In the genomic region with DNA sequence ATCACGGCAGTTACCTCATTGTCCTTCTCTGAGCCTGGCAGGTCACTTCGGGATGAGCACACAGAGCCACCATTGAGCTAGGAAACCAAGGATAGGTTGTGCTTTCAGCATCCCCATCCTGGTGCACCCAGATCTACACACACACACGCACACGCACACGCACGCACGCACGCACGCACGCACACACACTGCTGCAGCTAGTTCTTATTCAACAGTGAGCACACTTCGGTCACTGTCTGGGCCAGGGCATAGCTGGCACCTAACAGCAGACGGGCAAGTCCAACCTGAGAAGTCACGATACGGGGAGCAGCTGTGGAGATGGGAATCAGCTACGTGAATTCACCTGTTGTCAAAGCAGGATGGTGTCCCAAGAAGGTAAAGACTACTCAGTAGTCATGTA, we compare ENCODE assay signal across 17 mouse cellular contexts. TPM values are rescaled to one million over a fixed set of nuclear protein-coding genes. Genes with fewer than 3 reads are reported as not detected.
DNase-seq lines count a peak whose midpoint lies in the region; ATAC-seq and TF ChIP-seq lines count a peak whose summit lies in the region.
"Had no signal": no experiment of that assay in that cellular context is flagged by ENCODE, and none has a peak within 500 bp of the region (broad histone marks: within the 10 kb centered on the region; RNA-seq: fewer than 3 reads in every experiment).

No protein-coding gene starts in this region.

- H3K4me3 ChIP-seq in intestine, embryonic 14.5 days (ENCODE audit: low read depth, low read length), result no peak overlapping the region
- no peak overlapping the region for H3K4me3 ChIP-seq in intestine, postnatal 0 days (ENCODE audit: low read depth, low read length)
- H3K4me3 ChIP-seq in embryonic facial prominence, embryonic 14.5 days (ENCODE audit: low read depth, low read length), result no peak overlapping the region
- H3K4me3 ChIP-seq in limb, embryonic 15.5 days, result no peak overlapping the region
- H3K4me3 ChIP-seq: midbrain, embryonic 13.5 days; myocyte had no signal

- WGBS in intestine, embryonic 14.5 days, result 95% methylated on average over 15 of the region's 15 CpGs
- WGBS in intestine, postnatal 0 days, result 94% methylated on average over 15 of the region's 15 CpGs
- WGBS in embryonic facial prominence, embryonic 14.5 days, result 95% methylated on average over 15 of the region's 15 CpGs
- WGBS in limb, embryonic 15.5 days, result 92% methylated on average over 15 of the region's 15 CpGs

- peak overlapping the region; percentile 92 for H3K27ac ChIP-seq in intestine, embryonic 14.5 days (ENCODE audit: low read depth)
- no peak overlapping the region for H3K27ac ChIP-seq in intestine, postnatal 0 days (ENCODE audit: low read depth, low read length)
- peak overlapping the region; percentile 93 for H3K27ac ChIP-seq in embryonic facial prominence, embryonic 14.5 days (replicated peaks; ENCODE audit: low read depth, low read length)
- peak overlapping the region; percentile 93 for H3K27ac ChIP-seq in limb, embryonic 15.5 days
- H3K27ac ChIP-seq: hindbrain, postnatal 0 days; midbrain, embryonic 13.5 days had no signal

- no peak overlapping the region for H3K9ac ChIP-seq in intestine, embryonic 14.5 days (ENCODE audit: low read length)
- H3K9ac ChIP-seq in intestine, postnatal 0 days (ENCODE audit: low read depth, low read length), result no peak overlapping the region
- no peak overlapping the region for H3K9ac ChIP-seq in embryonic facial prominence, embryonic 14.5 days (ENCODE audit: low read depth, low read length)
- no peak overlapping the region for H3K9ac ChIP-seq in limb, embryonic 15.5 days
- H3K9ac ChIP-seq: liver, postnatal 0 days; midbrain, embryonic 13.5 days had no signal

- no peaks in the 10 kb centered on the region for H3K27me3 ChIP-seq in intestine, embryonic 14.5 days (replicated peaks; ENCODE audit: control insufficient read depth, insufficient read depth, low read length)
- no peaks in the 10 kb centered on the region for H3K27me3 ChIP-seq in intestine, postnatal 0 days (replicated peaks; ENCODE audit: control insufficient read depth, insufficient read depth, low read length)
- no peaks in the 10 kb centered on the region for H3K27me3 ChIP-seq in embryonic facial prominence, embryonic 14.5 days (replicated peaks; ENCODE audit: control insufficient read depth, insufficient read depth, low read length)
- H3K27me3 ChIP-seq in limb, embryonic 15.5 days, result no peaks in the 10 kb centered on the region
- H3K27me3 ChIP-seq: midbrain, embryonic 13.5 days had no signal

- ATAC-seq in intestine, embryonic 14.5 days (replicated peaks; ENCODE audit: low FRiP score, low TSS enrichment, low read depth), result no peak
- ATAC-seq in intestine, postnatal 0 days, result no peak
- ATAC-seq in embryonic facial prominence, embryonic 14.5 days (ENCODE audit: low read depth), result no peak
- ATAC-seq in limb, embryonic 15.5 days (ENCODE audit: insufficient number of reproducible peaks, low FRiP score, low TSS enrichment, low read depth), result no peak
- ATAC-seq: hindbrain, postnatal 0 days; liver, postnatal 0 days; midbrain, embryonic 13.5 days had no signal

- no peak for TF ChIP-seq CTCF in intestine, postnatal 0 days (IDR thresholded peaks at IDR 0.05; ENCODE audit: low read depth)

- H3K4me1 ChIP-seq in intestine, embryonic 14.5 days (replicated peaks; ENCODE audit: control insufficient read depth, insufficient read depth, low read length), result peaks cover 35% of the 10 kb centered on the region
- no peaks in the 10 kb centered on the region for H3K4me1 ChIP-seq in intestine, postnatal 0 days (replicated peaks; ENCODE audit: control insufficient read depth, insufficient read depth, low read length)
- H3K4me1 ChIP-seq in embryonic facial prominence, embryonic 14.5 days (ENCODE audit: control insufficient read depth, insufficient read depth, low read length), result peaks cover 33% of the 10 kb centered on the region
- H3K4me1 ChIP-seq in limb, embryonic 15.5 days, result peaks cover 52% of the 10 kb centered on the region
- H3K4me1 ChIP-seq: midbrain, embryonic 13.5 days had no signal

- H3K4me2 ChIP-seq in intestine, embryonic 14.5 days (ENCODE audit: low read length), result no peak overlapping the region
- H3K4me2 ChIP-seq in intestine, postnatal 0 days (replicated peaks; ENCODE audit: low read depth), result no peak overlapping the region
- H3K4me2 ChIP-seq in embryonic facial prominence, embryonic 14.5 days (ENCODE audit: low read depth, low read length), result no peak overlapping the region
- H3K4me2 ChIP-seq in limb, embryonic 15.5 days, result no peak overlapping the region
- H3K4me2 ChIP-seq: midbrain, embryonic 13.5 days had no signal

- DNase-seq in intestine, embryonic 14.5 days (ENCODE audit: low spot score), result no peak
- peak; percentile 63 for DNase-seq in R1 (ENCODE audit: low read depth, low spot score)
- DNase-seq in embryonic facial prominence, embryonic 14.5 days (ENCODE audit: low spot score), result no peak
- DNase-seq in adrenal gland, postnatal 4 days (ENCODE audit: low spot score in 2 of 2), result no peak
- no peak for DNase-seq in urinary bladder, postnatal 4 days (ENCODE audit: low spot score in 2 of 2)
- DNase-seq: adrenal gland, postnatal 25 days; cerebellum, adult 9-11 months; heart, postnatal 14 days; kidney, postnatal 25 days; liver, postnatal 0 days; spleen, adult 18-20 months had no signal

- peaks cover 13% of the 10 kb centered on the region for H3K36me3 ChIP-seq in intestine, embryonic 14.5 days (ENCODE audit: control insufficient read depth, insufficient read depth, low read length)
- peaks cover 16% of the 10 kb centered on the region; the same call in 1 of the 2 replicates for H3K36me3 ChIP-seq in intestine, postnatal 0 days (ENCODE audit: control insufficient read depth, insufficient read depth)
- H3K36me3 ChIP-seq in embryonic facial prominence, embryonic 14.5 days (ENCODE audit: control insufficient read depth, insufficient read depth, low read length), result peaks cover 22% of the 10 kb centered on the region
- H3K36me3 ChIP-seq in limb, embryonic 15.5 days, result peaks cover 34% of the 10 kb centered on the region

- H3K9me3 ChIP-seq in intestine, embryonic 14.5 days (ENCODE audit: control insufficient read depth, low read length), result no peaks in the 10 kb centered on the region
- H3K9me3 ChIP-seq in intestine, postnatal 0 days (ENCODE audit: control insufficient read depth), result no peaks in the 10 kb centered on the region
- no peaks in the 10 kb centered on the region for H3K9me3 ChIP-seq in embryonic facial prominence, embryonic 14.5 days (ENCODE audit: control insufficient read depth, low read length)
- H3K9me3 ChIP-seq in limb, embryonic 15.5 days, result no peaks in the 10 kb centered on the region
- H3K9me3 ChIP-seq: midbrain, embryonic 13.5 days had no signal

RNA-seq across cellular contexts. Expression of gene Nthl1, which starts 8.1 kb away (rescaled TPM):
- 18.6 and 22.9 TPM in 2 replicates for polyA plus RNA-seq in intestine, embryonic 14.5 days (2014; fragmentation: Nextera tagmentation; extraction: Ambion mirVana)
- polyA plus RNA-seq in intestine, postnatal 0 days (2015; fragmentation: Nextera tagmentation; extraction: Ambion mirVana), result 5.0 and 5.5 TPM in 2 replicates
- polyA plus RNA-seq in embryonic facial prominence, embryonic 14.5 days (2014; fragmentation: Nextera tagmentation; extraction: Ambion mirVana), result 16.8 and 19.1 TPM in 2 replicates
- 20.9 and 21.3 TPM in 2 replicates for polyA plus RNA-seq in limb, embryonic 15.5 days (2015; fragmentation: Nextera tagmentation; extraction: Ambion mirVana)
- total RNA-seq in adrenal gland, postnatal 4 days (2021), result 10 to 100 TPM; 13.3 to 13.8 TPM

RNA-seq across cellular contexts. Expression of gene Tsc2, which starts 8.2 kb away (rescaled TPM):
- 55.8 and 59.3 TPM in 2 replicates for polyA plus RNA-seq in intestine, embryonic 14.5 days (2014; fragmentation: Nextera tagmentation; extraction: Ambion mirVana)
- 24.7 and 25.8 TPM in 2 replicates for polyA plus RNA-seq in intestine, postnatal 0 days (2015; fragmentation: Nextera tagmentation; extraction: Ambion mirVana)
- polyA plus RNA-seq in embryonic facial prominence, embryonic 14.5 days (2014; fragmentation: Nextera tagmentation; extraction: Ambion mirVana), result 60.8 and 71.2 TPM in 2 replicates
- 49.9 and 54.0 TPM in 2 replicates for polyA plus RNA-seq in limb, embryonic 15.5 days (2015; fragmentation: Nextera tagmentation; extraction: Ambion mirVana)
- 100 to 1,000 TPM; 110 to 119 TPM for total RNA-seq in adrenal gland, postnatal 4 days (2021)

RNA-seq across cellular contexts. Expression of gene Slc9a3r2, which starts 9.5 kb away (rescaled TPM):
- polyA plus RNA-seq in intestine, embryonic 14.5 days (2014; fragmentation: Nextera tagmentation; extraction: Ambion mirVana), result 51.7 and 58.2 TPM in 2 replicates
- 26.5 and 30.1 TPM in 2 replicates for polyA plus RNA-seq in intestine, postnatal 0 days (2015; fragmentation: Nextera tagmentation; extraction: Ambion mirVana)
- polyA plus RNA-seq in embryonic facial prominence, embryonic 14.5 days (2014; fragmentation: Nextera tagmentation; extraction: Ambion mirVana), result 56.7 and 57.7 TPM in 2 replicates
- 56.5 and 57.7 TPM in 2 replicates for polyA plus RNA-seq in limb, embryonic 15.5 days (2015; fragmentation: Nextera tagmentation; extraction: Ambion mirVana)
- 10 to 100 TPM; 62.2 to 64.2 TPM for total RNA-seq in adrenal gland, postnatal 4 days (2021)

RNA-seq across cellular contexts. Expression of gene Npw, which starts 17.7 kb away (rescaled TPM):
- polyA plus RNA-seq in intestine, embryonic 14.5 days (2014; fragmentation: Nextera tagmentation; extraction: Ambion mirVana), result not detected in 2 replicates
- polyA plus RNA-seq in intestine, postnatal 0 days (2015; fragmentation: Nextera tagmentation; extraction: Ambion mirVana), result 0.20 TPM in 1 of 2 replicates, not detected in the other
- polyA plus RNA-seq in embryonic facial prominence, embryonic 14.5 days (2014; fragmentation: Nextera tagmentation; extraction: Ambion mirVana), result 0.82 and 1.4 TPM in 2 replicates
- not detected in 2 replicates for polyA plus RNA-seq in limb, embryonic 15.5 days (2015; fragmentation: Nextera tagmentation; extraction: Ambion mirVana)
- total RNA-seq in adrenal gland, postnatal 4 days (2021), result not detected
- total RNA-seq: adrenal gland, postnatal 25 days; granulocyte monocyte progenitor cell, adult 5-6 weeks; heart, postnatal 14 days had no signal
- polyA plus RNA-seq: liver, postnatal 0 days; midbrain, embryonic 13.5 days; myocyte had no signal

RNA-seq across cellular contexts. Expression of gene Zfp598, which starts 28.9 kb away (rescaled TPM):
- 28.0 and 30.6 TPM in 2 replicates for polyA plus RNA-seq in intestine, embryonic 14.5 days (2014; fragmentation: Nextera tagmentation; extraction: Ambion mirVana)
- 13.4 and 13.5 TPM in 2 replicates for polyA plus RNA-seq in intestine, postnatal 0 days (2015; fragmentation: Nextera tagmentation; extraction: Ambion mirVana)
- 23.7 and 25.2 TPM in 2 replicates for polyA plus RNA-seq in embryonic facial prominence, embryonic 14.5 days (2014; fragmentation: Nextera tagmentation; extraction: Ambion mirVana)
- polyA plus RNA-seq in limb, embryonic 15.5 days (2015; fragmentation: Nextera tagmentation; extraction: Ambion mirVana), result 21.4 and 22.1 TPM in 2 replicates
- 10 to 100 TPM; 47.5 to 48.9 TPM for total RNA-seq in adrenal gland, postnatal 4 days (2021)
